Mouse (Mus musculus): ENCODE results near the gene Srsf7. TPM values are rescaled to one million over a fixed set of nuclear protein-coding genes. Genes with fewer than 3 reads are reported as not detected.
A peak's percentile ranks its signal among the peaks of the same experiment; 100 is the strongest.
"Not testable (repeated sequence)": the region's sequence is repeated elsewhere in the genome, so short reads cannot be mapped to it uniquely, and the experiment has no call there.

The Srsf7 gene
- polyA plus RNA-seq, 1 experiment from 2014 or later, result 693 TPM

DNA sequence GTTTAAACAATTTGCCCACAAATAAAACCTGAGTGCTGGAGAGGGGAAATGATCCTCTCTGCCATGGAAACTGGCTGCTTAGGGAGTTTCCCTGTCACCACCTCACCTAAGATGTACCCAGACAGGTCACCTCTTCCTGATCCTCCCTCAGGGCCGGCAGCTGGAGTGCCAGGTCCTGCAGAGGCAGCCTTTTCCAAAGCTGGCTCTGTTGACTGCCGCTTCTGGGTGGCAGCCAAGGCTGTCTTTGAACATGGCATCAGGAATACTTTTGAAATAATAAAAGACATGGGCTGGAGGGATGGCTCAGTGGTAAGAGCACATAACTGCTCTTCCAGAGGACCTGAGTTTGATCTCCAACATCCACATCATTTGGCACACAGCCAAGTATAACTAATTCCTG lies 22.3 kb upstream of the Srsf7 start:
- WGBS, result 86% methylated on average over 2 of the region's 2 CpGs
- ATAC-seq (ENCODE audit: insufficient number of reproducible peaks, insufficient read depth, low FRiP score, low TSS enrichment, low read depth), result no peak

DNA sequence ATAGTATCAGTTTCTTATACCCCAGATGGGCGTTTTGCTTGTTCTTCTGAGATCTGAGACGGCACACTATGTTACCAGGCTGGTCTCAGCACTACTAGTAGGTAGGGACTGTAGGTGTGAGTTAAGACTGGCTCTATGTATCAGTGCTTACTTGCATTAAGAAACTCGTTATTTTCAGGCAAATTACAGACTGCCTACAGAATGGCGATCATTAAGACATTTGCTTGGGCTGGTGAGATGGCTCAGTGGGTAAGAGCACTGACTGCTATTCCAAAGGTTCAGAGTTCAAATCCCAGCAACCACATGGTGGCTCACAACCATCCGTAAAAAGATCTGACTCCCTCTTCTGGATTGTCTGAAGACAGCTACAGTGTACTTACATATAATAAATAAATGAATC lies 18.0 kb upstream of the Srsf7 start:
- Histone ChIP-seq H3K27ac (peak overlapping the region; percentile 93), H3K9ac (peak overlapping the region; percentile 84)
- 51% methylated on average over 5 of the region's 5 CpGs for WGBS

More for the DNA sequence above, 22.3 kb upstream of the Srsf7 start:
- Histone ChIP-seq H3K9ac (no peak overlapping the region), H3K27ac (no peak overlapping the region), H3K4me2 (no peak overlapping the region), H3K36me3 (peaks cover 21% of the 10 kb centered on the region), H3K9me3 (no peaks in the 10 kb centered on the region), H3K4me3 (no peak overlapping the region), H3K4me1 (peaks cover 5% of the 10 kb centered on the region), H3K27me3 (no peaks in the 10 kb centered on the region)

DNA sequence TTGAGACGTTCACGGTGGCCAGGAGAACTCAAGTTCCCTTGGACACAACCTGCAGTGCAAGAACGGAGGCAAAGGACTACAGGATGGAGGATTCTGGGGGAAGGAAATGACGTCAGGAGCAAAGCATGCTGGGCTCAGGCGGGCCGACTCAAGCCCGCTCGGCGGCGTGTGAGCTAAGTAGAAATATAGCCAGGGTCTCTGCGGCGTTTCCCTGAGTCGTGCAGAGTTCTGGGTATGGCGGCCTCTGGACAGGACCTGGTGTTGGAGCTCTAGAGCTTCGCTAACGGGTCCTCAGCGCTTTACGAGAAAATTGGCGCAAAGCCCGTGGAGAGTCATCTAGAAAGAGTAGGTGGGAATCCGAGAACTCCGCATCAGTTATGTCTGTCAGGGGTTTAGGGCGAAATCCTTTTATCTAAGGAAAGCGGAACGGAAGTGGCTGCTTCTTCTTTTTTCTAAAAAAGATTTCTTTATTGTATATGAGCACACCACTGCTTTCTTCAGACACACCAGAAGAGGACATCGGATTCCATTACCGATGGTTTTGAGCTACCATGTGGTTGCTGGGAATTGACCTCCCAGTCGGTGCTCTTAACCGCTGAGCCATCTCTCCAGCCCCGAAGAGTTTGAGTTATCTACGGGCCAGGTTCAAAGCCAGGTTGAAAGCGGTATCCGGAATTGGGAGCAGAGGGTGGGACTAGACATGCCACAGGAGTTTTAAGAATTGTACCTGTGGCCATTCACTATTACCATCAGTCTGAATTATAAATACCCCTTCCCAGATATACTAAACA lies 17.4 kb upstream of the Srsf7 start, which contains the start of gene Gemin6:
Gene Gemin6 (plus strand): TSS at position 116 of the 791 bp plus-strand sequence.
- H3K4me3 ChIP-seq, result peak within 1 kb of the TSS; percentile 60
- no peaks in the 10 kb centered on the region for H3K27me3 ChIP-seq
- ATAC-seq (ENCODE audit: insufficient number of reproducible peaks, insufficient read depth, low FRiP score, low TSS enrichment, low read depth), result peak; percentile 96
- H3K4me1 ChIP-seq, result peaks cover 5% of the 10 kb centered on the region
- peak within 1 kb of the TSS; percentile 93 for H3K27ac ChIP-seq
- peak within 1 kb of the TSS; percentile 84 for H3K9ac ChIP-seq
- peak within 1 kb of the TSS; percentile 74 for H3K4me2 ChIP-seq
- peaks cover 20% of the 10 kb centered on the region for H3K36me3 ChIP-seq
- WGBS, result under 1% methylated on average over 33 of the region's 33 CpGs
- H3K9me3 ChIP-seq, result no peaks in the 10 kb centered on the region

More for the DNA sequence above, 18.0 kb upstream of the Srsf7 start:
- H3K4me1 ChIP-seq; H3K9me3 ChIP-seq; ATAC-seq (ENCODE audit: insufficient number of reproducible peaks, insufficient read depth, low FRiP score, low TSS enrichment, low read depth); H3K27me3 ChIP-seq: not testable (repeated sequence)
- H3K4me2 ChIP-seq, result peak overlapping the region; percentile 74
- H3K36me3 ChIP-seq, result peaks cover 21% of the 10 kb centered on the region
- H3K4me3 ChIP-seq, result peak overlapping the region; percentile 60

DNA sequence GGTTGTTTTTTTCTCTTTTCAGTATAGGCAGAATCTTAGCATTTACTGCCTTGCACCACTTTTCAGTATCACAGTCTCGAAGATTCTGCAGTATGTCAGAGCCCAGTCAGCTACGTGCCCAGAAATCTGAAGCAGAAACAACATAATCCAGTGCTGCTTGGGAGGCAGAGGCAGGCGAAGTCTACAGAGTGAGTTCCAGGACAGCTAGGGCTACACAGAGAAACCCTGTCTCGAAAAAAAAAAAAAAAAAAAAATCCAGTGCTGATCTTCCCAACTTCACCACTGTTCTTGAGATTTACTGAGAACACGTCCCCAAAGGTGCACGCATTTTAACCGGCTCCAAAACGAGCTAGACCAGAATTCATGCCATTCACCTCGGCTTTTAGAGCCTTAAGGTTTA lies 16.7 kb upstream of the Srsf7 start:
- WGBS, result 12% methylated on average over 9 of the region's 9 CpGs
- 0 out of 2 replicates have a peak, but pooled peaks have one; percentile 7 for ATAC-seq (ENCODE audit: insufficient number of reproducible peaks, insufficient read depth, low FRiP score, low TSS enrichment, low read depth)
- H3K27me3 ChIP-seq, result no peaks in the 10 kb centered on the region
- no peaks in the 10 kb centered on the region for H3K9me3 ChIP-seq
- H3K4me1 ChIP-seq, result peaks cover 5% of the 10 kb centered on the region
- peak overlapping the region; percentile 84 for H3K9ac ChIP-seq
- H3K4me2 ChIP-seq, result peak overlapping the region; percentile 74
- peaks cover 13% of the 10 kb centered on the region for H3K36me3 ChIP-seq
- H3K27ac ChIP-seq, result peak overlapping the region; percentile 93
- H3K4me3 ChIP-seq, result peak overlapping the region; percentile 60

DNA sequence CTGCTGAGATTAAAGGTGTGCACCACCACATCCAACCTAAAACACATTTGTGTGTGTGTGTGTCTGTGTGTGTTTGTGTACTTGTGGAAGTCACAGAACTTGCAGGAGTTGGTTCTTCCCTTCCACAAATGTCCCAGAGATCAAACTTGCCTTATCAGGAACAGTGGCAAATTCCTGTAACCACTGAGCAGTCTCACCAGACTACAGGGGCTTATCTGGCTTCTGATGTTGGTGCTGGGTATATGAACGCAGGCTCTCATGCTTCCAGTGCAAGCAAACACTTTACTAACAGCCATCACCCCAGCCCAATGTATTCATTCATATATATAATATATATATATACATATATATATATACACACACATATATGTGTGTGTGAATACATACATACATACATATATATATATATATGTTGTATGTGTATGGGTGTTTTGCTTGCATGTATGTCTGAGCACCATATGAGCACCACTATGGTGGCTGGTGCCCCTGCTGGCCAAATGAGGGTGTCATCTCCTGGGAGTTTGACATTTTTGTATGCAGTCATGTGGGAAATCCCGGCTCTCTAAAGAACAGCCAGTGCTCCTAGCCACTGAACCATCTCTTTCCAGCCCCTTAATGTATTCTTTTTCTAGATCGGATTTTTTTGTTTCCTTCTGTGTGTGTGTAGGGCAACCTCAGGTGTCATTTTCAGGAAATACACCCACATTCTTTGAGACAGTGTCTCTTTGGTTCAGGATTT lies 15.0 kb upstream of the Srsf7 start:
- H3K4me3 ChIP-seq, result no peak overlapping the region
- H3K36me3 ChIP-seq, result no peaks in the 10 kb centered on the region
- 69% methylated on average over 3 of the region's 3 CpGs for WGBS
- ATAC-seq (ENCODE audit: insufficient number of reproducible peaks, insufficient read depth, low FRiP score, low TSS enrichment, low read depth), result no peak; the same call in 1 of the 2 replicates
- H3K27ac ChIP-seq, result no peak overlapping the region
- H3K9ac ChIP-seq, result no peak overlapping the region
- H3K27me3 ChIP-seq, result no peaks in the 10 kb centered on the region
- H3K4me1 ChIP-seq, result peaks cover 5% of the 10 kb centered on the region
- no peaks in the 10 kb centered on the region for H3K9me3 ChIP-seq
- H3K4me2 ChIP-seq, result no peak overlapping the region

DNA sequence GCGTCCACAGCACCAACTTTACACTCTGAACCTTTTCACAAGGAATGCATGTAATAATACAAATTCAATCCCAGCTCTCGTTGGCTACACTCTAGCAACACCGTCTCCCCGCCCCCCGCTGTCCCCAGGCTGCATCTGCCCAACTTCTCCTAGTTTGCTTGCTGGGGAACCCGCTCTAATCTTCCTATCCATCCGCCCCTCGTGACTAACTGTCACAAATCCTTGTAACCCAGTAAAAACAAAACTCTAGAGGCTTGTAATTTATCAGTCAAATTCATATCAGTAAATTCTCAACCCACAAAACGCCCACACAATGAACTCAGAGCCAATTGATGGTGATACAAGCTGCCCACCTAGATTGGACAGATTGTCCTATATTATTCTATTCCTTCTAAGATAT lies 14.1 kb upstream of the Srsf7 start:
- Histone ChIP-seq H3K27ac (no peak overlapping the region), H3K4me2 (no peak overlapping the region), H3K27me3 (no peaks in the 10 kb centered on the region), H3K9ac (no peak overlapping the region), H3K9me3 (no peaks in the 10 kb centered on the region), H3K4me1 (peaks cover 5% of the 10 kb centered on the region), H3K36me3 (no peaks in the 10 kb centered on the region), H3K4me3 (no peak overlapping the region)
- WGBS, result 66% methylated on average over 9 of the region's 9 CpGs
- no peak for ATAC-seq (ENCODE audit: insufficient number of reproducible peaks, insufficient read depth, low FRiP score, low TSS enrichment, low read depth)

DNA sequence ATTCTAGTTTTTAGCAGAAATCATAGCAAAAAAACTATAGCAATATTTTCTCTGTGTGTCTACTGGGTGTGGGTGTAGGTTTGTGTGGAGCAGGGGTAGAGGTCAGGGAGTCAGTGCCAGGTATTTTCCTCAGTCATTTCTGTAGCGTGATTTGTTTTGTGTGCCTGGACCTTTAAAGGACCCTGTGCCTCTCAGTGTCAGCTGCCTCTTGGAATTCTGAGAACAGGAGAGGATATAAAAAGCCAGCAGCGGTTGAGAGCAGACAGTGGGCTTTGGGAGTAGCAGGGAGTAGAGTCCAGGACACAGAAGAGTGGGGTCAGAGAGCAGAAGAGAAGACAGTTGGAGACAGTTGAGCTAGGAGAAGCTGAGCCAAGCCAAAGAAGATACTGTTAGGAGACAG lies 13.0 kb upstream of the Srsf7 start:
- peaks cover 4% of the 10 kb centered on the region for H3K4me1 ChIP-seq
- no peak for ATAC-seq (ENCODE audit: insufficient number of reproducible peaks, insufficient read depth, low FRiP score, low TSS enrichment, low read depth)
- 70% methylated on average over 2 of the region's 2 CpGs for WGBS

DNA sequence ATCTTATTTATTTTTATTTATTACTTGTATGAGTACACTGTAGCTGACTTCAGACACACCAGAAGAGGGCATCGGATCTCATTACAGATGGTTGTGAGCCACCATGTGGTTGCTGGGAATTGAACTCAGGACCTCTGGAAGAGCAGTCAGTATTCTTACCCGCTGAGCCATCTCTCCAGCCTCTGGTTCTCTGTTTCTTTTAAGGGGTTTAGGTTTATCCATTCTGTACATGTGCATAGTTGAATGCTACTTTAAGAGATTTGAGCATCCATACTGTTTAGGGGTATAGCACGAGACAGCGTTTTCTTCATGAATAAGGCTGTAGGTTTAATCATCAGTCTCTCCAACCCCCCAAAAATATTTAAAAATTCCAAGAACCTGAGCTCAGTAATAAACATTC lies 6.9 kb upstream of the Srsf7 start:
- H3K4me1 ChIP-seq; H3K27me3 ChIP-seq; H3K4me2 ChIP-seq; H3K9me3 ChIP-seq; H3K9ac ChIP-seq; H3K4me3 ChIP-seq; H3K27ac ChIP-seq; H3K36me3 ChIP-seq; ATAC-seq (ENCODE audit: insufficient number of reproducible peaks, insufficient read depth, low FRiP score, low TSS enrichment, low read depth): not testable (repeated sequence)
- 91% methylated on average over 4 of the region's 4 CpGs for WGBS

More for the DNA sequence above, 13.0 kb upstream of the Srsf7 start:
- H3K9me3 ChIP-seq, result no peaks in the 10 kb centered on the region
- no peaks in the 10 kb centered on the region for H3K36me3 ChIP-seq
- H3K27me3 ChIP-seq, result no peaks in the 10 kb centered on the region
- H3K4me3 ChIP-seq, result no peak overlapping the region
- no peak overlapping the region for H3K4me2 ChIP-seq
- H3K27ac ChIP-seq, result no peak overlapping the region
- no peak overlapping the region for H3K9ac ChIP-seq

DNA sequence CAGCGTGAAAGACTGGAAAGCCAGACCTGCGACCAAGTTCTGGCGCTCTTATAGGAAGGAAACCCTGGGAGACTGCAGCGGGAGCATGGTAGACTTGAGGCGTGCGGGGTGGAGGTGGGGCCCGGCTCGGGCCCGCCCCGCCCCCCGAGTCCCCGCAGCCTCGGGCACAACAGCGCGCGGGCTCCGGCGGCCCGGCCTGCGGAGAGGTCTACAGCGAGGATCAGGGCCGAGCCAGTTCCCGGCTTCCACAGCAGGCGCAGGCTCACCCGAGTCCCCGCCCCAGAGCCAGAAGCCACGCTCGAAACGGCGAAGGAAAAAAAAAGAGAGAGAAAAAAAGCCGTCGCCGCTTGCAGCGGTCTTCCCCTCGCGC lies 821 bp downstream of the Srsf7 start:
- Histone ChIP-seq H3K36me3 (peaks cover 35% of the 10 kb centered on the region), H3K9ac (peak overlapping the region; percentile 98), H3K27ac (peak overlapping the region; percentile 99), H3K4me3 (peak overlapping the region; percentile 90), H3K27me3 (no peaks in the 10 kb centered on the region), H3K4me1 (peaks cover 9% of the 10 kb centered on the region), H3K4me2 (peak overlapping the region; percentile 88), H3K9me3 (no peaks in the 10 kb centered on the region)
- 0% methylated on average over 36 of the region's 36 CpGs for WGBS
- ATAC-seq (ENCODE audit: insufficient number of reproducible peaks, insufficient read depth, low FRiP score, low TSS enrichment, low read depth), result peak; percentile 65

DNA sequence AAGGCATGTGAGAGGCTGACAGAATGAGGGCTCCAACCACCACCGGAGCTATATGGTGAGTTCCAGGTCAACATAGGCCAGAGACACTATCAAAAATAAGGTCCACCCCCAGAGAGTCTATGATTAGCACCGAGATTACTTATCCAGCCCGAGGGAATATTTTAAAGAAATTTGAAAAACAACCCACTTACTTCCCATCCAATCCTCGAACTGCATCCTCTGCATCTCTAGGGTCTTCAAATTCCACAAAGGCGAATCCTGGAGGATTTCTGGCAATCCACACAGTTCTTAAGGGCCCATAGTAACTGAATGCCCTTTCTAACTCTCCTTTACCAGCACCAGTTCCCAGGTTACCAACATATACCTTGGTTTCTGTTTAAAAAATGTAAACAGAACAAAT lies 1.4 kb downstream of the Srsf7 start:
- H3K9ac ChIP-seq, result peak overlapping the region; percentile 98
- H3K36me3 ChIP-seq, result peaks cover 39% of the 10 kb centered on the region
- peak overlapping the region; percentile 90 for H3K4me3 ChIP-seq
- H3K9me3 ChIP-seq, result no peaks in the 10 kb centered on the region
- peak overlapping the region; percentile 88 for H3K4me2 ChIP-seq
- H3K27me3 ChIP-seq, result no peaks in the 10 kb centered on the region
- H3K4me1 ChIP-seq, result peaks cover 9% of the 10 kb centered on the region
- WGBS, result 14% methylated on average over 5 of the region's 5 CpGs
- ATAC-seq (ENCODE audit: insufficient number of reproducible peaks, insufficient read depth, low FRiP score, low TSS enrichment, low read depth), result no peak
- H3K27ac ChIP-seq, result peak overlapping the region; percentile 99

DNA sequence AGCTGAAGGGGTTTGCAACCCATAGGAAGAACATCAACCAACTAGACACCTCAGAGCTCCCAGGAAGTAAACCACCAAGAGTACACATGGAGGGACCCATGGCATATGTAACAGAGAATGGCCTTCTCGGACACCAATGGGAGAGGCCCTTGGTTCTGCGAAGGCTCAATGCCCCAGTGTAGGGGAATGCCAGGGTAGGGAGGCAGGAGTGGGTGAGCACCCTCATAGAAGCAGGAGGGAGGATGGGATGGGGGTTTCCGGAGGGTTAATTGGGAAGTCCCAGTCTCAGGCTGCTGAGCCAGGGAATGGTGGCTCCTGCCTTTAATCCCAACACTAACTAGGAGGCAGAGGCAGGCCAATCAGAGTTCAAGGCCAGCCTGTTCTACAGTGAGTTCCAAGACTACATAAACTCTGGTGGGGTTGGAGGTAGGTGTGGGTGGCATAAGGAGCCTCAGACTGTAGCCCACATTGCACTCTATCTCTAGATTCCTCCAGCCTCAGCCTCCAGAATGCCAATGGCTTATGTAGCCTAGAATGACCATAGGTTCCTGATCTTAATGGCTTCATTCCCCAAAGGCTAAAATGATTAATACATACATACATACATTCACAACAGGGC lies 7.8 kb downstream of the Srsf7 start:
- 87% methylated on average over 3 of the region's 3 CpGs for WGBS
- Histone ChIP-seq H3K4me1 (no peaks in the 10 kb centered on the region), H3K27ac (no peak overlapping the region), H3K4me2 (no peak overlapping the region), H3K27me3 (no peaks in the 10 kb centered on the region), H3K36me3 (peaks cover 81% of the 10 kb centered on the region), H3K9ac (no peak overlapping the region), H3K9me3 (no peaks in the 10 kb centered on the region), H3K4me3 (no peak overlapping the region)
- no peak for ATAC-seq (ENCODE audit: insufficient number of reproducible peaks, insufficient read depth, low FRiP score, low TSS enrichment, low read depth)
